Mouse (Mus musculus) kidney, postnatal 4 days (tissue): Measurements from ENCODE around the gene 1700018F24Rik.

Experiments
- DNase-seq, 2 experiments: peaks; one replicate each; pipeline ENCODE4 v3.0.0; 2021; ENCODE audit warnings: mixed read lengths in 2 of 2

1700018F24Rik gene

GRCm38 (mm10) chr5:145083632-145084451 is 41.1 kb downstream of the 1700018F24Rik start, which contains the start of the genes Arpc1a and Kpna7:
TSS of gene Arpc1a (plus strand) at chr5:145083830.
TSS of gene Kpna7 (minus strand) at chr5:145084030.
- peak; percentile 97 to 98 for DNase-seq

GRCm38 (mm10) chr5:145084822-145085221 is 42.0 kb downstream of the 1700018F24Rik start:
- DNase-seq, result no peak

DNA sequence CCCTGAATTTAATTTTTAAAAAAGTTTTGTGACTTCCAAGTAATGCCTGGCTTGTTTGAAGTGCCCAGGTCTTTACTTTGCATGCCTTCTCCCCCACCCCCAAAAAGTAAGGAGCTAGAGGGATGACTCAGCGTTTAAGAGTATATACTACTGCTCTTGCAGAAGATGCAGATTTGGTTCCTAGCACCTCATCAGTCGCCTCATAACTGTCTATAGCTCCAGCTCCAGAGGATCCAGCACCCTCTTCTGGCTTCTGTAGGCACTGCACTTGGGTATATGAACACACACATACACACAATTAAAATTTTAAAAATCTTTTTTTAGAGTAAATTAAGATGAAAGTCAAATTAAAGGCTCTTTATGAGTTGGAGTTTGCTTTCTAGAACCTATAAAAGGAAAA is 45.4 kb downstream of the 1700018F24Rik start:
- no peak for DNase-seq

GRCm38 (mm10) chr5:145089878-145090277 is 47.1 kb downstream of the 1700018F24Rik start:
- no peak for DNase-seq
